Mouse (Mus musculus) cortical plate, adult 2 months (tissue): Measurements from ENCODE around the gene Gna11.

Experiments used
- CTCF ChIP-seq: fragments of 200-500 bp; IDR thresholded peaks from 2 replicates; pipeline ENCODE4 v1.5.1; 2011; ENCODE audit warnings: mild to moderate bottlenecking, control low read depth, low read length; ENCODE audit not compliant: insufficient read depth; ENCODE audit errors: extremely low read depth
- POLR2A ChIP-seq: fragments of 200-500 bp; IDR thresholded peaks from 2 replicates; pipeline ENCODE4 v1.6.1; 2011; ENCODE audit warnings: mild to moderate bottlenecking, low read length, control low read depth; ENCODE audit not compliant: insufficient read depth; ENCODE audit errors: extremely low read depth

GRCm38 (mm10) chr10:81593223-81593622 is 48.2 kb upstream of the Gna11 start:
- TF ChIP-seq CTCF: no peak
- no peak for TF ChIP-seq POLR2A
